Mouse (Mus musculus) heart, embryonic 12.5 days (tissue): Measurements from ENCODE around the gene Cd28. TPM values are rescaled to one million over a fixed set of nuclear protein-coding genes. Genes with fewer than 3 reads are reported as not detected.

Experiments
- ATAC-seq: fragments of 200-750 bp; cut with Nextera tagmentation; 2 replicates; pipeline ENCODE4 v1.8.0; 2017; ENCODE audit warnings: moderate TSS enrichment, moderate library complexity; ENCODE audit not compliant: insufficient number of reproducible peaks, low FRiP score
- H3K27ac ChIP-seq: fragments of 300-500 bp; sonication (generic); 2 replicates; pipeline ENCODE4 v1.5.1; 2016; ENCODE audit warnings: mild to moderate bottlenecking, moderate library complexity; ENCODE audit not compliant: poor library complexity, severe bottlenecking
- H3K27me3 ChIP-seq: fragments of 300-500 bp; sonication (generic); replicated peaks from 2 replicates; pipeline ENCODE4 v1.6.1; 2016; ENCODE audit warnings: mild to moderate bottlenecking, moderate library complexity
- H3K36me3 ChIP-seq: fragments of 300-500 bp; sonication (generic); 2 replicates; pipeline ENCODE4 v1.6.1; 2016; ENCODE audit warnings: mild to moderate bottlenecking, moderate library complexity
- H3K4me1 ChIP-seq: fragments of 300-500 bp; sonication (generic); replicated peaks from 2 replicates; pipeline ENCODE4 v1.6.1; 2016; ENCODE audit warnings: mild to moderate bottlenecking
- H3K4me2 ChIP-seq: fragments of 300-500 bp; sonication (generic); 2 replicates; pipeline ENCODE4 v1.6.1; 2016; ENCODE audit warnings: mild to moderate bottlenecking, moderate library complexity
- H3K4me3 ChIP-seq: fragments of 300-500 bp; sonication (generic); 2 replicates; pipeline ENCODE4 v1.5.1; 2016; ENCODE audit warnings: mild to moderate bottlenecking
- H3K9ac ChIP-seq: fragments of 300-500 bp; sonication (generic); 2 replicates; pipeline ENCODE4 v1.6.1; 2016; ENCODE audit warnings: mild to moderate bottlenecking, moderate library complexity
- H3K9me3 ChIP-seq: fragments of 300-500 bp; sonication (generic); replicated peaks from 2 replicates; pipeline ENCODE4 v1.6.1; 2016; ENCODE audit warnings: mild to moderate bottlenecking, moderate library complexity
- WGBS: fragments of 180-500 bp; shearing (Covaris S2); methylation state at CpG from one replicate; pipeline ENCODE4 v1.1.7; 2016; 5-methylcytosine and 5-hydroxymethylcytosine counted together
- polyA plus RNA-seq: library from polyadenylated mRNA; unstranded; fragments of >200 nt; fragmentation: Nextera tagmentation; extraction: Ambion mirVana; gene quantifications from 2 replicates; pipeline ENCODE4 v1.2.1, GENCODE M21; 2016

Cd28 gene
- polyA plus RNA-seq, 1 experiment from 2014 or later = 0.17 TPM

- no peaks in the 10 kb centered on the region for H3K36me3 ChIP-seq
- WGBS = 74% methylated on average over 6 of the region's 6 CpGs
- H3K4me1 ChIP-seq = peaks cover 22% of the 10 kb centered on the region
- no peak overlapping the region for H3K27ac ChIP-seq
- no peak overlapping the region for H3K4me2 ChIP-seq
- H3K4me3 ChIP-seq = no peak overlapping the region
- H3K27me3 ChIP-seq = no peaks in the 10 kb centered on the region
- no peaks in the 10 kb centered on the region for H3K9me3 ChIP-seq
- no peak overlapping the region for H3K9ac ChIP-seq
- no peak for ATAC-seq
Measured at GRCm38 (mm10) chr1:60750201-60750765, 33.7 kb downstream of the Cd28 start.

GRCm38 (mm10) chr1:60751011-60751410, 34.4 kb downstream of the Cd28 start:
- Histone ChIP-seq H3K27me3 (no peaks in the 10 kb centered on the region), H3K9me3 (no peaks in the 10 kb centered on the region), H3K4me2 (no peak overlapping the region), H3K9ac (no peak overlapping the region), H3K4me3 (no peak overlapping the region), H3K4me1 (peaks cover 17% of the 10 kb centered on the region), H3K36me3 (no peaks in the 10 kb centered on the region), H3K27ac (no peak overlapping the region)
- WGBS = 82% methylated on average over 4 of the region's 4 CpGs
- no peak for ATAC-seq

- WGBS = 62% methylated on average over 1 of the region's 1 CpGs
- H3K4me2 ChIP-seq = no peak overlapping the region
Measured at GRCm38 (mm10) chr1:60752986-60753385, 36.4 kb downstream of the Cd28 start.

GRCm38 (mm10) chr1:60753981-60754380, 37.4 kb downstream of the Cd28 start:
- Histone ChIP-seq H3K27me3 (no peaks in the 10 kb centered on the region), H3K4me2 (no peak overlapping the region), H3K27ac (no peak overlapping the region), H3K9ac (no peak overlapping the region), H3K36me3 (no peaks in the 10 kb centered on the region), H3K9me3 (no peaks in the 10 kb centered on the region), H3K4me1 (peaks cover 11% of the 10 kb centered on the region), H3K4me3 (no peak overlapping the region)
- ATAC-seq = no peak
- WGBS = 87% methylated on average over 12 of the region's 12 CpGs

More at GRCm38 (mm10) chr1:60752986-60753385, 36.4 kb downstream of the Cd28 start:
- Histone ChIP-seq H3K4me3 (no peak overlapping the region), H3K9ac (no peak overlapping the region), H3K27me3 (no peaks in the 10 kb centered on the region), H3K9me3 (no peaks in the 10 kb centered on the region), H3K4me1 (peaks cover 15% of the 10 kb centered on the region), H3K27ac (no peak overlapping the region), H3K36me3 (no peaks in the 10 kb centered on the region)
- ATAC-seq = no peak

GRCm38 (mm10) chr1:60755391-60756243, 39.0 kb downstream of the Cd28 start:
- no peaks in the 10 kb centered on the region for H3K27me3 ChIP-seq
- H3K9ac ChIP-seq = no peak overlapping the region
- whole genome bisulfite sequencing = 76% methylated on average over 7 of the region's 7 CpGs
- no peak overlapping the region for H3K27ac ChIP-seq
- H3K4me3 ChIP-seq = no peak overlapping the region
- no peak overlapping the region for H3K4me2 ChIP-seq
- no peaks in the 10 kb centered on the region for H3K36me3 ChIP-seq
- ATAC-seq = no peak
- no peaks in the 10 kb centered on the region for H3K9me3 ChIP-seq
- H3K4me1 ChIP-seq = no peaks in the 10 kb centered on the region

GRCm38 (mm10) chr1:60757631-60758030, 41.0 kb downstream of the Cd28 start:
- no peak for ATAC-seq
- Histone ChIP-seq H3K36me3 (no peaks in the 10 kb centered on the region), H3K4me1 (no peaks in the 10 kb centered on the region), H3K9ac (no peak overlapping the region), H3K9me3 (no peaks in the 10 kb centered on the region), H3K4me2 (no peak overlapping the region), H3K27me3 (no peaks in the 10 kb centered on the region), H3K4me3 (no peak overlapping the region), H3K27ac (no peak overlapping the region)
- 82% methylated on average over 2 of the region's 2 CpGs for WGBS

GRCm38 (mm10) chr1:60758226-60758625, 41.6 kb downstream of the Cd28 start:
- Histone ChIP-seq H3K4me2 (no peak overlapping the region), H3K27ac (no peak overlapping the region), H3K27me3 (no peaks in the 10 kb centered on the region), H3K4me3 (no peak overlapping the region), H3K9ac (no peak overlapping the region), H3K4me1 (no peaks in the 10 kb centered on the region), H3K9me3 (no peaks in the 10 kb centered on the region), H3K36me3 (no peaks in the 10 kb centered on the region)
- ATAC-seq = no peak
- 67% methylated on average over 1 of the region's 1 CpGs for WGBS

GRCm38 (mm10) chr1:60759563-60760335, 43.1 kb downstream of the Cd28 start:
- H3K27me3 ChIP-seq = no peaks in the 10 kb centered on the region
- no peak for ATAC-seq
- H3K9ac ChIP-seq = no peak overlapping the region
- H3K9me3 ChIP-seq = no peaks in the 10 kb centered on the region
- 63% methylated on average over 7 of the region's 7 CpGs for WGBS
- H3K27ac ChIP-seq = no peak overlapping the region
- H3K4me1 ChIP-seq = no peaks in the 10 kb centered on the region
- H3K36me3 ChIP-seq = no peaks in the 10 kb centered on the region
- no peak overlapping the region for H3K4me2 ChIP-seq
- H3K4me3 ChIP-seq = no peak overlapping the region

GRCm38 (mm10) chr1:60760475-60760874, 43.9 kb downstream of the Cd28 start:
- no peak overlapping the region for H3K9ac ChIP-seq
- H3K4me1 ChIP-seq = 0 out of 2 replicates have a peak, but pooled peaks cover 4% of the 10 kb centered on the region
- WGBS = 75% methylated on average over 3 of the region's 3 CpGs
- ATAC-seq = no peak
- no peak overlapping the region for H3K4me2 ChIP-seq
- H3K4me3 ChIP-seq = no peak overlapping the region
- no peaks in the 10 kb centered on the region for H3K9me3 ChIP-seq
- H3K27ac ChIP-seq = no peak overlapping the region
- H3K36me3 ChIP-seq = no peaks in the 10 kb centered on the region
- no peaks in the 10 kb centered on the region for H3K27me3 ChIP-seq

GRCm38 (mm10) chr1:60761528-60762171, 45.0 kb downstream of the Cd28 start:
- Histone ChIP-seq H3K27ac (no peak overlapping the region), H3K4me3 (no peak overlapping the region), H3K9me3 (no peaks in the 10 kb centered on the region), H3K9ac (no peak overlapping the region), H3K4me1 (0 out of 2 replicates have a peak, but pooled peaks cover 4% of the 10 kb centered on the region), H3K36me3 (no peaks in the 10 kb centered on the region), H3K4me2 (no peak overlapping the region), H3K27me3 (no peaks in the 10 kb centered on the region)
- no peak for ATAC-seq
- 88% methylated on average over 3 of the region's 3 CpGs for WGBS

GRCm38 (mm10) chr1:60762451-60762850, 45.9 kb downstream of the Cd28 start:
- no peaks in the 10 kb centered on the region for H3K9me3 ChIP-seq
- WGBS = 88% methylated on average over 1 of the region's 1 CpGs
- H3K36me3 ChIP-seq = no peaks in the 10 kb centered on the region
- H3K27me3 ChIP-seq = no peaks in the 10 kb centered on the region
- H3K4me3 ChIP-seq = no peak overlapping the region
- H3K27ac ChIP-seq = no peak overlapping the region
- ATAC-seq = no peak
- 0 out of 2 replicates have a peak, but pooled peaks cover 4% of the 10 kb centered on the region for H3K4me1 ChIP-seq
- H3K4me2 ChIP-seq = no peak overlapping the region
- no peak overlapping the region for H3K9ac ChIP-seq
